Mouse (Mus musculus) R1 (cell line): Measurements from ENCODE around the gene Gm49388.
"Not testable (repeated sequence)": the region's sequence is repeated elsewhere in the genome, so short reads cannot be mapped to it uniquely, and the experiment has no call there.

Source experiments
- DNase-seq: peaks from one replicate; pipeline ENCODE4 v3.0.0-alpha.2; 2018; ENCODE audit warnings: low read depth, low spot score

Gene Gm49388

GRCm38 (mm10) chr7:127802313-127802712 is 16.9 kb downstream of the Gm49388 start:
- DNase-seq, result no peak

GRCm38 (mm10) chr7:127808821-127809220 is 23.4 kb downstream of the Gm49388 start:
- no peak for DNase-seq

- peak; percentile 74 for DNase-seq
Measured at GRCm38 (mm10) chr7:127809846-127810245, 24.4 kb downstream of the Gm49388 start.

GRCm38 (mm10) chr7:127810650-127811049 is 25.2 kb downstream of the Gm49388 start:
- no peak for DNase-seq

- DNase-seq, result peak; percentile 26
Measured at GRCm38 (mm10) chr7:127811240-127811639, 25.8 kb downstream of the Gm49388 start.

GRCm38 (mm10) chr7:127812292-127812691 is 26.9 kb downstream of the Gm49388 start:
- no peak for DNase-seq

- DNase-seq, result no peak
Measured at GRCm38 (mm10) chr7:127813821-127814220, 28.4 kb downstream of the Gm49388 start.

- DNase-seq, result no peak
Measured at GRCm38 (mm10) chr7:127814241-127814921, 29.0 kb downstream of the Gm49388 start.

GRCm38 (mm10) chr7:127815116-127815665 is 29.8 kb downstream of the Gm49388 start:
- DNase-seq, result no peak

- DNase-seq, result peak; percentile 74
Measured at GRCm38 (mm10) chr7:127815954-127816821, 30.8 kb downstream of the Gm49388 start.

- DNase-seq, result no peak
Measured at GRCm38 (mm10) chr7:127817053-127817452, 31.6 kb downstream of the Gm49388 start.

GRCm38 (mm10) chr7:127817776-127818175 is 32.4 kb downstream of the Gm49388 start:
- DNase-seq, result no peak

GRCm38 (mm10) chr7:127820836-127821509 is 35.6 kb downstream of the Gm49388 start:
- no peak for DNase-seq

- no peak for DNase-seq
Measured at GRCm38 (mm10) chr7:127822494-127822893, 37.1 kb downstream of the Gm49388 start.

GRCm38 (mm10) chr7:127823236-127824171 is 38.1 kb downstream of the Gm49388 start:
- DNase-seq, result no peak

- DNase-seq, result peak; percentile 44
Measured at GRCm38 (mm10) chr7:127824176-127824871, 38.9 kb downstream of the Gm49388 start, which contains the start of the genes Stx4a and Stx1b. Gene Stx4a (plus strand): TSS chr7:127824294. Gene Stx1b (minus strand): TSS chr7:127824549.

- no peak for DNase-seq
Measured at GRCm38 (mm10) chr7:127835550-127835949, 50.1 kb downstream of the Gm49388 start.

- no peak for DNase-seq
Measured at GRCm38 (mm10) chr7:127837473-127837872, 52.1 kb downstream of the Gm49388 start.

- DNase-seq, result peak; percentile 41
Measured at GRCm38 (mm10) chr7:127837878-127838277, 52.5 kb downstream of the Gm49388 start.

GRCm38 (mm10) chr7:127840031-127840430 is 54.6 kb downstream of the Gm49388 start:
- not testable (repeated sequence) for DNase-seq
